Mouse (Mus musculus): ENCODE results near the gene Wnt9a.

GRCm38 (mm10) chr11:59327625-59328024 is 20.9 kb downstream of the Wnt9a start:
- TF ChIP-seq CTCF (IDR thresholded peaks at IDR 0.05) (no peak), EP300 (IDR thresholded peaks at IDR 0.05) (no peak)

Measured in lung, postnatal 0 days (tissue).